Mouse (Mus musculus): Measurements from ENCODE around the gene Rccd1.

- TF ChIP-seq CTCF (IDR thresholded peaks at IDR 0.05; ENCODE audit: low read depth) (peak; percentile 46), EP300 (optimal IDR thresholded peaks at IDR 0.05) (no peak)
These were observed 63.5 kb downstream of the Rccd1 start, which contains the start of gene Ngrn for GRCm38 (mm10) chr7:80260625-80261371.
